Mouse (Mus musculus): ENCODE measurements around the gene C87436.
A peak's percentile ranks its signal among the peaks of the same experiment; 100 is the strongest.

The C87436 gene

GRCm38 (mm10) chr6:86519767-86520345, 81.7 kb downstream of the C87436 start:
- H3K4me1 ChIP-seq (replicated peaks; ENCODE audit: low read depth, low read length), result peaks cover 80% of the 10 kb centered on the region
- TF ChIP-seq POU5F1 (IDR thresholded peaks at IDR 0.05; ENCODE audit: borderline replicate concordance, low read length), result no peak
- no peak for TF ChIP-seq CTCF (conservative IDR thresholded peaks at IDR 0.05; ENCODE audit: low read length)
- peak; percentile 38; the same call in 1 of the 2 replicates for TF ChIP-seq NANOG (IDR thresholded peaks at IDR 0.05; ENCODE audit: borderline replicate concordance, low read length)
- H3K9me3 ChIP-seq (ENCODE audit: low read length), result no peaks in the 10 kb centered on the region
- H3K27me3 ChIP-seq (ENCODE audit: insufficient read depth, low read length), result no peaks in the 10 kb centered on the region
- peak overlapping the region; percentile 7; the same call in 1 of the 2 replicates for H3K4me3 ChIP-seq (replicated peaks; ENCODE audit: low read length)
- H3K36me3 ChIP-seq (ENCODE audit: insufficient read depth, low read length), result peaks cover 30% of the 10 kb centered on the region

- no peak for TF ChIP-seq CTCF (conservative IDR thresholded peaks at IDR 0.05; ENCODE audit: low read length)
- TF ChIP-seq POU5F1 (IDR thresholded peaks at IDR 0.05; ENCODE audit: borderline replicate concordance, low read length), result no peak
- no peak for TF ChIP-seq NANOG (IDR thresholded peaks at IDR 0.05; ENCODE audit: borderline replicate concordance, low read length)
- peak overlapping the region; percentile 97; the same call in 1 of the 2 replicates for H3K4me3 ChIP-seq (replicated peaks; ENCODE audit: low read length)
- H3K27me3 ChIP-seq (ENCODE audit: insufficient read depth, low read length), result no peaks in the 10 kb centered on the region
- H3K36me3 ChIP-seq (ENCODE audit: insufficient read depth, low read length), result peaks cover 38% of the 10 kb centered on the region
- H3K4me1 ChIP-seq (replicated peaks; ENCODE audit: low read depth, low read length), result peaks cover 59% of the 10 kb centered on the region
- no peaks in the 10 kb centered on the region for H3K9me3 ChIP-seq (ENCODE audit: low read length)
Measured at GRCm38 (mm10) chr6:86522001-86522911, 84.1 kb downstream of the C87436 start.
